Mouse (Mus musculus) right cerebral cortex, postnatal 36 days (tissue): ENCODE measurements around the gene Cfap65.

Experiments used
- DNase-seq, 2 experiments: peaks; one replicate each; pipeline ENCODE4 v3.0.0; 2022; ENCODE audit warnings: low spot score in 2 of 2, mixed read lengths in 1 of 2

Gene Cfap65

DNA sequence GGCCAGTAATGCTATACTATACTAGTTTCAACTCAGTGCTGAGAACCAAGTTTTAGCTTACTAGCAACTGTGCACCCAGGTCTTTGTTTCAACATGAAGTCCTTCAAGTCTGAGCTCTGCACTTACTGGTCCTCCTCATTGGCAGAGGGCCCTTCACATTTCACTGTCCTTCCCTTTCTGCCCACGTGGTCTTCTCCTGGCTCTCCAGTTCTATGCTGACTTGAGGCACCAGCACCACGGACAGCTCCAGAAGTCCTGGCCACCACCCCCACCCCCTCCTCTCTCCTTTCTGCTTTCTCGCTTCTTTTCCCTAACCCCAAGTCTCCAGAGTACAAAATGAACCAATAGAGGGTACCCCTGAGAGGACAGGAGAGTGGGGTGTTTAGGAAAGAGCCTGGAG is 4.4 kb upstream of the Cfap65 start:
- DNase-seq: no peak

DNA sequence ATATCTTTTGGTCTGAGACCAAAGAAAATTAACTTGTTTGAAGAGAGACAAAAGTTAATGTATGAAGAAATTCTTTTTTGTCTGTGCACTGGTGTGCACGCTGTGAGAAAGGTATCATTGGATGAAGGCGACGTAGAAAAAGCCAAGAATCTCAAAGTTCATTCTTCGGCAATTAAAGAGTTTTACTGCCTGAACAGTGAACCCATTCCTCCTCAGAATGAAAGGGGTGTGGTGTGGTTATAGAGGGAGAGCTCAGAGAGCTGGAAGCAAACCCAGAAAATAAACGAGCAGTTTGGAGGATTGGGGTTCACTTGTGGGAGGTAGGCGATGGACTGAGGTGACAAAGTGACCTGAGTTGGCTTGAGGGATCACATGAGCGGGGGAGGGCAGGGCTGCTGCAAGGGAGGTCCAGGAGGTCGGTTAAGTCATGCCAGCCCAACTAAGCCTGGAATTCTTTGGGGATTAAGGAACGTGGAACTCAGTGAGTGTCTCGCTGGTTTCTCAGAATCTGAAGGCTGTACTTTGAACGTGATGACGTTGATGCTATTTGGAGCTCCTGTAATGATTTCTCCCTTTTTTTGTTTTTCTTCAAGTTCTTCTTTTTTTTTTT is 927 bp upstream of the Cfap65 start:
- no peak for DNase-seq

DNA sequence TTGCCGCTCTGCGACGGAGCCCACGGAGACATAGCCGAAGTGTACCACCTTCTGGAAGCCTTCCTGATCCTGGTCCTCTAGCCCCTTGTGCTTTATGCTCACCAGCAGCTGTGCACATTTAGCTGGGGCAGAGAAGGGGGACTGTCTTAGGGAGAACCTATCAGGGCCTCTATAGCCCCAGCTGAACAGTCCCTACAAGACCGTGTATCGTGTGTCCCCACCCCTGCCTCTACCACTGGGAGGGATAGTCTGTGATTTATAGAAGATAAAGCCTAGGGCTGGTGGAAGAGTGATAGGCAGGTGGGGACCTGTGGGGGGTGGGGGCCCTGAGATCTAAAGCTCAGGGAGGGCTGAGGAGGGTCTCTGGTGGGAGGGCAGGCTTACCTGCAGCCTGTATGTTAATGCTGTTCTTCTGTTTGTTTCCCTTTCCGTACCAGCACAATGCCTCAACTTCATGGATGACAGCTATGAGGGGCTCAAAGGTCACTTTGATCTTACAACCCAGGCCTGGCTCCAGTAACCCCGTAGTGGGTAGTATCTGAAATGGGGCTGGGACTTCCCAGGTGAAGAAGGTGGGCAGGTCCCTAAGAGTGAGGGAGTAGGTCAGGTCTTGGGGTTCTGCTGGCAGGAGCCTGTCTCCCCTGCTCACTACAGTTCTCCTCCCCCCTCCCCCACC is 7.6 kb downstream of the Cfap65 start:
- DNase-seq: no peak

DNA sequence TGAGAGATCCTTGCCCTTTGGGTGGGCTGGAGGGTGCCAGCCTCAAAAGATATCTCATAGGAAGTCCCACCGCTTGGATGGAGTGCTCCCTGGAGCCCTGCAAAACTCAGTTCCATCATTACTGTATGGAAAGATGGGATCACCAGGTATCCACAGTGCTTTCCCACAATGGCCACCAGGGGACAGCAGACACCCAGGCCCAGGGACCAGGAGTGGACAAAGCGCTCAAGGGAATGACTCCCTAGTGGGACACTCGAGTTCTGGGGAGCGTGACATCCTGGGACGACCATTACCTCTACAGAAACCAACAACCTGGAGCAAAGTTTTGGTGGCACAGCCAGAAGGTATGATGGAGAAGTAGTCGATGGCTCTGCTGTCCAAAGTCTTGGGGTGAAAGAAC is 8.7 kb downstream of the Cfap65 start:
- peak in 1 of 2 experiments; percentile 18 for DNase-seq

DNA sequence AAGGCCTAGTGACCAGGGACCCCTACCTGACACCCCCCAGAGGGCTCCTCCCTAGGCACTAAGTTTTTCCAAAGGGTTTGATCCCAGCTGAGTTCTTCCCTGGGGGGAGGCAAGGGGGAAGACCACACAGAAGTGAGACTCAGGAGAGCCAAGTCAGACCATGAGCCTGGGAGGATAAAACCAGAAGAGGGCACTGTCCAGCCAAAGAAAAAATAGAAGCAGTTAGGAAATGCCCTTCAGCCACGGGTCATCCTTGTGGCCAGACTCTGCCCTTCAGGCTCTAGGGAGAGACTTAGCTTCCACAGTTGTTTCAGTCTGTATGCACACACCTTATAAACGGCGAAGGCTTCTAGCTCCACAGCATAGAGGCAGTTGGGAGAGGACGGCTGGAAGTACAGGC is 10.9 kb downstream of the Cfap65 start:
- no peak for DNase-seq

DNA sequence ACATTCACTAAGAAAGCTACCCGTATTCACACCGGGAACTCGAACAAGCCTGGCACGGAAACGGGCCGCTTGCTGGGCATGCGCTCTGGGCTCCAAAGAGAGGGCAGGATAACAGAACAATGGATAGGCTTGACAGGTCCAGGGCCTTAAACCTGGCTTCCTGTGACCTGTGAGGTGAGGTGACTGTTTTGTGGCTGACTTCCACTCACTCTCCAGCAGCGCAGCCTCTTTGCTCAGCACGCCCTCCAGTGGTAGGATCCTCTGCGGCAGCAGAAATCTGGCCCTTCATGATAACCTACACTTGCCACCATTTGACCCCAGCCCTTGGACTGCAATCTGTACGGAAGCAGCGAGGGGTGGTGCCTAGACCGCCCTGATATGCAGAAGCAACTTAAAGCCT is 19.7 kb downstream of the Cfap65 start:
- no peak for DNase-seq

DNA sequence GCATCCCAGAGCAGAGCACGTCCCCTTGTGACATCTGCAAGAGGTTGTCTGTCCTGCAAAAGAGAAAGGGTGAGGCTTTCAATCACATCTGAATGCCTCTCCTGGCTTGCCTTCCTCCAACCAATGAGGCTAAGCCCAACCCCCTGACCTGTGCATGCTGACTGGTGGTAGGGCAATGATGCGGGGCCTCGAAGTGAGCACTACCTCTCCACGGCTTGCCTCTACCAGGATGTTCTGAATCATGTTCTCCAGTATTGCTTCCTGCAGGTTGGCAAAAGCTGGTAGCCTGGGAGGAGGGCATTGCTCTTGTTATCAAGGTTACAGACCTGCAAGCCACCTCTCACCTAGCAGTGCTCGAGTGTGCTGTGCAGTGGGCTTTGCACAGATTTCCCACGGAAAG is 33.2 kb downstream of the Cfap65 start:
- no peak for DNase-seq

DNA sequence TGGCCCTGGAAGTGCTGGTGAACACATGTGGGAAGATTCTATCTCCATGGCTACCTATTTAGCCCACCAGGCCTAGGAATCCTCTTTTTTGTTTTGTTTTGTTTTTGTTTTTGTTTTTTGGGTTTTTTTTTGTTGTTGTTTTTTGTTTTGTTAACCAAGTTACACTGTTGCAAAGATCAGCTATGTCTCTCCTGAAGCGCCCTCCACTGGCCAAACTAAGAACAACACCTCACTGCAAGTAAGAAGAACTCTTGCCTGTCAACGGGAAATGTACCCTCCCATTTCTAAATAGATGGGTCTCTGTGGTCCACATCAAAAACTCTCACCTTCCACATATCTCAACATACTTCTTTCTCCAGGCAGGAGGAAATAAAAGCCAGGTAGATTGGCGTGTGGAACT is 33.7 kb downstream of the Cfap65 start:
- no peak for DNase-seq

DNA sequence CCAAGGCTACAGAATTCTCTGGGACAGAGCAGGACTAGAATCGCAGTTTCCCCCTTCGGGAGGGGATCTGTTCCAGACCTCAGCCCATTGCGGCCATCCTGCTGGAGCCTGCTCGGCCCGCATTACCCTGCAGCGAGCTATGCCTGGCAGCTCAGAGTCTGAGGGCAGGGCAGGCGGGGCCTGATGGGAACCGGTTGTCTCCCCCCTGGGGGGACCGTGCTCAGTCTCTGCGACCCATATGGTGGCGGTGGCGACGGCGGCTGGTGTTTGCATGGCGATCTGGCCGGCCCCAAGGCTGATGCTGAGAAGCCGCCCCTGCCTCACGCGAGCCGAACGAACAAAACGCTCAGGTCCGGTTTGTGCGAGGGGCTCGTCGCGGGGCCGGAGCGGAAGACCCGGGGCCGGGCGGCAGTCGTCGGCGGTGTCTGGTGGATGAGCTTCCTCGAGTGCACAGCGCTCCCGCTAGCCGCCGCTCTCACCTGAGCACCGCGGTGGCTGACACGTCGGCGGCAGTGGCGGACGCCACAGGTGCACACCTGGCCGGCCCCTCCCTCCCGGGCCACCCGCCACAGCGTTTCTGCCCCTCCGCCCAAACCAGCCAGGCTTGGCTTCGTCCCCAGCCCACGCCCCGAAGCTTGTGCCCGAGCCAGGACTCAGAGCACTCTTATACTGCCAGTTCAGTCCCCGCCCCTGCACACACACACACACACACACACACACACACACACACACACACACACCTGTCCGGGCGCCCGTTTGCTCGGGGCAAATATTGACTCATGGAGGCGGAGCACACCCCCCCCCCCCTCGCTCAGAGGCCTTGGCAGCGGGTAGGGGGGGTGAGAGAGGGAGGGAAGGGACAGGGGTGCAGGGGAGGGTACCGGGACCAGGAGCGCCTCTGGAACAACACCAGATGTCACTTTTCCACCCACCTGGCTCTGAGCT is 34.8 kb downstream of the Cfap65 start:
- DNase-seq: no peak

DNA sequence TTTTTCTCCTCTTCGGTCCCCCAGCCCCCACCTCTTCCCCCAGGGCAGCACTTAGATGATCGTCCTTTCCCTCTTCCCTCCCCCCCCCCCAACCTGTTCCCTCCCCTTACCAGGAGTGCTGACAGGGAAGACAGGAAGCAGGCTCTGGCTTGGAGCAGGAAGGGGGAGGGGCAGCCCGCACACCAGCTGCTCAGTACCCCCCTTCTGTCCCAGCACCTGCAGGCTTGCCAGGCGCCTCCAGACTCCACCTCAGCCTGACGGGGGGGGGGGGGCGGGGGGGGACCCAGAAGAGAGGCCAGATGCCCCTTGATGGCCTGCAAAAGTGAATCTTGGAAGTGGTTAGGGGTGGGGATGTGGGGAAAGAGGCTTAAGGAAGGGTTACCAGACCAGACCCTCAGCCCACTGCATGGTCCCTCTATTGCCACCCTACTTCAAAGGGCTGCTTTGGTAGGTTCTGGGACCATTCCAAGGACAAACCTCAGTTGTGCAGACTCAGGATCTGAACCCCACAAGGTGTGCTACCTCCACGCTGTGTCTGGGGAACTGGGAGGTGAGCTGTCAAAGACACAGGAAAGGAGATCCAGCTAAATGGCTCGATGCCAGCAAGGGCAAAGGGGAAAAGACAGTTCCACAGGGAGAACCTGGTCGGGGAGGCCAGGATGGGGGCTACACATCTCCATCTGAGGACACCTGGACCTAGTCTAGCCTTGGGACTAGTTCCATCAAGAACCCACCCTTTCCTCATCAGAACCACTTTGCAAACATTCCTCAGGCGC is 36.6 kb downstream of the Cfap65 start:
- no peak for DNase-seq

DNA sequence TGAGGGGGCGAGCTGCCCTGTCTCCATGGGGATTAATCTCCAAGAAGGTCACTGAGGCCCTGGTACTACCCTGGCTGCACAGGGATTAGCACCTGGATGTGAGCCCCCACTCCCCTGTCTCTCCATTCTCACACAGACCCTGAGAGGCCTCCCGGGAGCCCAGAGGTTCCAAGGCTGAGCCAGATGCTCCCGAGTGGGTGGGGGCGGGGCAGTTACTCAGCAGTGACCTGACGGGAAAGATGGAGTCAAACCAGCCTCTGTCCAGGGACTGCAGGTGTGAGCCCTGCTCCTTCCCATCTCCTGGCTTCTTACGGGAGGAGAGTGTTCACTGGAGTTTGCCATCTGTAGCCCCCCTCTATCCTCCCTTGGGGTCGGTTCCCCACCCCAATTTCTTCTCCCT is 37.4 kb downstream of the Cfap65 start:
- no peak for DNase-seq

DNA sequence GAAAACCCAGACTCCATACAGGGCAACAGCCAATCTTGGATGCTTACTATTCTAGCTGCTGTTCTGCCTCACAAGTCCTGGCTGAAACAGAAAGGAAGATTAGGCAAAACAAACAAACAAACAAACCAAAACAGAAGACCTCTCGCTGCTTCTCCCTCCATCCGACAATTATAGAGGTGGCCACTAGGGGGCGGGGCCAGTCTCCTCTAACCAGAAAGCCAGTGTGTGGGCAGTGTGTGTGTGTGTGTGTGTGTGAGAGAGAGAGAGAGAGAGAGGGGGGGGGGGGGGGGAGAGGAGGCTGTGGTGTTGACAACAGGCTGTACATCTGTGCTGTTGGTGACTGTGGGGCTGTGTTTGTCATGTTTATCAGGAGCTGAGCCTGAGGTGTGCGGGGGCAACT is 40.4 kb downstream of the Cfap65 start:
- peak in 1 of 2 experiments; percentile 41 for DNase-seq

DNA sequence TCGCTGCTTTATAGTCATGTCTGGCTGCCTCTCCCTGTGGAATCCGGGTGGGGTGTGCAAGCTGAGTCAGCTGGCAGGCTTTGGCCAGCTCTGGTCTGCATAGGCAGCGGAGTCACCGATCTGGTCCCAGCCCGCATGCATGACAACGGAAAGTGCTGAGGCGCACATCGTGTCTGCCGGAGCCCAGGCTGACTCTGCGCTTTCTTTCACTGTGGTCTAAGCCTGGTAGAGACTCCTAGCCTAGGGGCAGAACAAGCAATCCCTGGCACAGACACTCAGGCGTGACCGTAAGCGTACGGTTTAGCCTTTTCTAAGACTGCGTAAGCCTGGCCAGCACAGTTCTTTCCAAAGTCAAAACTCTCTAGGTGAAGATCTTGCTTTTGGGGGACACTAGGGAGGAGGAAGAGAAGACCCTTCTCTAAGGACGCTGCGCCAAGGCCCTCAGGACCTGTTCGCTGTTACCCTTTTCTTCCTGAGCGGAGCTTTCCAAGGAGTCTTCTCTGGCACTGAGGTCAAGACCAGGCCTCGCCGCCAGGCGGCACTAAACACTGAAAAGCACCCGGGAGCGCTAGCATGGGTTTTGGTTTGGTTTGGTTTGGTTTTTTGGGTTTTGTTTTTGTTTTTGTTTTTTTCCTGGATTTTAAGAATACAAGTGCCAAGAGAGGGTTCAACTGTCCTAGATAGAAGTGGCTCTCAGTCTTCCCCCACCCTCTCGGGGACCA is 42.1 kb downstream of the Cfap65 start, which contains the start of gene Cryba2:
Gene Cryba2, minus strand, starts transcription at position 10 of the 722 bp plus-strand sequence.
- no peak for DNase-seq

DNA sequence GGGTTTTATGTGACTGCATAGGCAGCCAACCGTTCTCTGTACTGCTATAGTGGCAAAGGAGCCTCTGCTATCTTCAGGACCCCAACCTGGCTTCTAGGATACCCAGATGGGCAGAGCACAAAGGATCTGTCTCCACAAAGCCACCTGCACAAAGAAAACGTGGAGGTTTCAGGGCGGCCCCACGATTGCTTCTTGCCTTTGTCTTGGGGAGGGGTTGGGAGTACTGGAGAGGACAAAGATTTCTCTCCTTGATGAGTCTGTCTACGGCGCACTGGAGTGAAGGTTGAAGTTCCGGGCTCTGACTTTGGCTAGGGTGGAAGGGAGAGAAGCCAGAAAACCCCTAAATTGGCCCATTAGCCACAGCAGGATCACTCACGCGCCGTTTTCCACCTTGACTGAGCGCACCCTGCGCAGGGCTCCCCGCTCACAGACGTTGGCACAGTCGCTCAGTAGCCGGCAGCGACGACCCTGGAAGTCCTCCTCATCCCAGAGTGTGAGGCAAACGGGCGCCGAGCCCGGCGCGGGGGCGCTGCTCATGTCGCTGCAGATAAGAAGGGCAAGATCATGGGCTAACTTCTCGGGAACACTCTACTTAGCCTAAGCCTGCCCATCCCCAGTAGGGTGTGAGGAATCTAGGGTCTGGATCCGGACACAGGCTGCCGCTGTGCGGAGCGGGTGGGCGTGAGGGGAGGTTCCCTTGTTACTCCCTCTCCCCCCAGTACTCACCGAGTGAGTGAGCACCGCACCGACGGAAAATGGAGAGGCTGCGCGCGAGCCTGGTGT is 42.9 kb downstream of the Cfap65 start:
- no peak for DNase-seq

DNA sequence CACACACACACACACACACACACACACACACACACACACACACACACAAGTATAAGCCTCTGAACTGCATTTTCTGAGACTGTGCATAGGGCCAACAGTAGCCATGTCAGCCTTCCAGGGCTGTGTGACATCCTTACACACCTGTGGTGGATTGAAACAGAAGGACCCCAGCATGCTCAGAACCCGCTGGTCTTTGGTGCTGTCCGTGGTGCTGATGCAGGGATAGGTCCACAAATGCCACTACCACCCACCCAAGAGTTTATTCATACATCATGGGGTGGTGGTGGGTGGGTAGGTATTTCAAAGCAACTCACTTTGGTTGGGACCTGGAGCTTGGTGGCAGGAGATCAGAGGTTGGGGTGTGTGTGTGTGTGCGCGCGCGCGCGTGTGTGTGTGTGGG is 43.9 kb downstream of the Cfap65 start:
- DNase-seq: no peak

DNA sequence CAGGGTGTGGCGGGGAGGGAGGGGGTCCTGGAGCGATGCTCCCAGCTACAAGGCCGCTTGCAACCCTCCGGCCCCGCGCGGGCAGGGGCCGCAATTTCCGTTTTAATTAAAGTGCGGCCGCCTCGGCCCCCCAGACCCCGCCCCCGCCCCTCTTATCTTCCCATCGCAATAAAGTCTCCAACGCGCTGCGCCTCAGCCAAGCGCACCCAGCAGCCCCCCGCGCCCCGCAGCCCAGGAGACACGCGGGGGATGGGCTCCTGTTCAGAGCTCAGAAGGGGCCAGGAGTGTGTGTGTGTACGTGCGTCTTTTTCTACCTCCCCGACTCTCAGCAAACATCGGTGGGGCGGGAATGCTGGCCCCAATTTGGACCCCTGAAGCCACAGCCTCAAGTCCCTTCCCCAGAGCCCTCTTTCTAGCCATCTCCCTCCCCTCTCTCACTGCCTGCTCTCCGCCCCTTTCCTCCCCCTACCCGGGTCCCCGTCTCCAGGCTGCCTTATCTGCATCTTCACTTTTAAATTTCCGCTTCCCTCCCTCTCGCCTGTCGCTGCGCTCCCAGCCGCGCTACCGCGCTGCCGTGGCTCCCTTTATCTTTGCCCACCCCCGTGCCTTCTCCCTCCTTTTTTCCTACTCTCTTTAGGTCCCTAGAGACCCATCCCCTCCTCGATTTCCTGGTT is 49.9 kb downstream of the Cfap65 start, which contains the start of gene Fev:
Gene Fev, minus strand, starts transcription at position 51 of the 674 bp plus-strand sequence.
- DNase-seq: no peak

DNA sequence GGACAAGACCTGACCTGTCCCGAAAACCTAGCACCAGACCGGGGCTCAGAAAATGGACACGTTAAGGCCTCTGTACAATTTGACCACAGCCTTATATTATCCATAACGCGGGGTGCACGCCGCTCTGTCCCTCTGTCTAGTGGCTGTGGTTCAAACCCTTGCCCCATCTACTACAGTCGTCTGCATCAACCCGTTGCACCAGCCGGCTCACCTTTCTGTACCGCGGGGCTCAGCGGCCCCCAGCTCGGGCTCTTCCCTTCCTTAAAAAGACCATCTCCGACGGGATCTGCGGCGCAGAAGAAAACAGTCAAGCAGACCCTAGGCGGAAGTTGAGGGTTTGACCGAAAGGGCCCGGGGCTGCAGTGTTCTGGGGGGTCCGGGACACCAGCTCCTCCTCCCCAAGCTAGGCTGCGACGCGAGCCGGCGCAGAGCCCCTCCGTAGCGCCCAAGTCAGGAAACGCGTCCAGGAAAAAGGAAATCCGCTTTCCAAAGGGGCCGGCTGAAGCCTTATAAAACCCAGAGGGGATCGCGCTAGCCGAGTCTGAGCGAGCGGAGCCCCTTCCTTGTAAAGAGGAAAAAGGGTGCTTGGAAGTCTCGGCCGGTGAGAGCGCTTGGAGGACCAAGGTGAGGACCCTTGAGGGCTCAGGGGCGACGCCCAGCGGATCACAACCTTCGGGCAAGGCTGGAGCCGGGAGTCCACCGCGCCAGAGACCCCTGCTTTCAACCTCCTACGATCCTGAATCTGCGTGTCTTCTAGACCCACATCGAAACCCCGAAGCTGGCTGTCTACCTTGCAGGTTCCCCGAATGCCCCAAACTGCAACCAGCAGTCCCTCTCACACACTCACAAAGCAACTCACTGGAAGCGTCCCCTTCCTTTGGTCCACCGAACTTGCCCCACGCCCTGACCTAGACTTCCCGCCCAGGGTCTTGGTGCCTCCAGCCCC is 50.9 kb downstream of the Cfap65 start:
- no peak for DNase-seq

DNA sequence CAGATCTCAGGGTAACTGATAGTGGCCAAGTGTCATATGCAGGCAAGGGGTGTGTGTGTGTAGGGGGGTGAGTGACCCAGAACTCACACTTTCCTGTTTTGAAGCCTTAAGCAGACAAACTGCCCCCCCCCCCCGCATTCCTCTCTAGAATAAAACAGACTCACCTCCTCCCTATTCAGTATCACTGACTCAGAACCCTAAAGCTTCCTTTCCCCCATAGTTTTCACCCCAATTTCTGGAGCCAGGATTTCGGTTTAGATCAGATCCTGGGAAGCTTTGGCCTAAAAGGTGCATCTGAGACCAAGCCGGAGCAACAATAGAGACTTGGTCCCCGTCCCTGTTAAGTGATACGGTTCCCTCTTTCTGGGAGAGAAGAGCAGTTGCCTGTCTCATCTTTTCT is 52.0 kb downstream of the Cfap65 start:
- DNase-seq: no peak

DNA sequence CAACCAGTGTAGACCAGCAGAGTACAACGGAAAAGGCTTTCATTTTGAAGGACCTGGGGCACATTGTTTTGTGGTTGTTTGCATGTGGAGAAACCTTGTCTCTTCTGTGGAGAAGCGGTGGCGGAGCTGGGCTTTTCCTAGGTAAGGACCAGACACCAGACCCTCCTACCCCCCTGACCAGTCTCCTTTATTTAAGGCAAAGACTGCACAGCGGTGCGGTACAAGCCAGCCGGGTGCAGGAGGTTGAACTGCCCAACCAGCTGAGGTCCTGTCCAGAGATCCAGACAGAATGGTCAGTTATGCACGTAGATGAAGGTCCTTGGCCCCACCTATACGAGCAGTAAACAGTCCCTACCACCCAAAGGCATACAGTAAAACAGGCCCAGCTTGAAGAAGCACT is 52.6 kb downstream of the Cfap65 start:
- DNase-seq: no peak
